Mouse (Mus musculus) adrenal gland, postnatal 36 days (tissue): Measurements from ENCODE around the gene Ppp1r37. TPM values are rescaled to one million over a fixed set of nuclear protein-coding genes. Genes with fewer than 3 reads are reported as not detected.
"Not testable (repeated sequence)": the region's sequence is repeated elsewhere in the genome, so short reads cannot be mapped to it uniquely, and the experiment has no call there.

Experiments
- DNase-seq, 2 experiments: peaks; one replicate each; pipeline ENCODE4 v3.0.0; 2021; ENCODE audit warnings: mixed read lengths in 1 of 2
- long read RNA-seq, 2 experiments: library from polyadenylated mRNA; stranded (forward); transcript quantifications; one replicate each; pipeline ENCODE4 v2.0.0; 2021; ENCODE audit warnings: borderline sequencing depth in 2 of 2
- total RNA-seq, 2 experiments: library from RNA; stranded (reverse); gene quantifications; 2 replicates each; pipeline ENCODE4 v1.2.3; 2021

Gene Ppp1r37
- total RNA-seq, result 10 to 100 TPM; 65.5 to 70.2 TPM
- long read RNA-seq, experiment 1, transcript Ppp1r37-201 (13 exons, 3,816 nt), result major isoform, 93 of 134 reads
- long read RNA-seq, experiment 1, partial matches to known transcripts, result 25 of 134 reads
- long read RNA-seq, experiment 1, other reads (novel, unspliced or antisense), result 12 of 134 reads
- long read RNA-seq, experiment 2, transcript Ppp1r37-201 (13 exons, 3,816 nt), result major isoform, 34 of 46 reads
- long read RNA-seq, experiment 2, partial matches to known transcripts, result 4 of 46 reads
- long read RNA-seq, experiment 2, other reads (novel, unspliced or antisense), result 8 of 46 reads

DNA sequence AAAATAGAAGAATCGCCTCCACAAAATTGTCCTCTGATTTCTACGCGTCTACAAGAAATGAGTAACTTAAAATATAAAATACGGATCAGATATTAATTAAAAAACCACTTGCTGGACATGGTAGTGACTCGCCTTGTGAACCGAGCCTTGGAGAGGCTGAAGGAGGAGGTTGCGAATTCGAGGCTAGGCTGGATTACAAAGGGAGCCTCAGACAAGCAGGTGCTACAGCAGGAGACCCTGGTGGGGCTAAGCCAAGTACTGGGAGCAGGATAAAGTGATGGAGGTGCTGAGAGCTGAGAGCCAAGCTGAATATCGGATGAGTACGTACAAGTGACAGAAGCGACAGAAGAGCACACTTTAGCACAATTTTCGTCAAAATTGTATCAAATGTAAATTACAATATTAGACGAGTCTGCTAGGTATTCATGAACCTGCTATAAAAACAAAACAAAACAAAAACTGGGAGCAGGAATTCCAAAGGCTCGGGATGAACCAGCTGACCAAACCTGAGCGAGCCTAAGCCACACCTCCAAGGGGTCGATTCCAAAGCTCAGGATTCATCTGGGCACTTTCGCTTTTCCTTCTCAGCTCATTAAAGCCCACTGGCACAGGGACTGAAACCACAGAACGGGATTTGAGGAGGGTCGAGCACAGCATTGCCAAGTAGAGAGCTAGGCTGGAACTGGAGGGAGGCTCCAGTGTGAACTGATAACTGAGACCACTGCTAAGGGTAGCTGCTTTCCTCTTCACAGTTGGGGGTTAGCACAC, at the start of gene Ppp1r37:
Ppp1r37 (minus strand) TSS at position 434 of the 768 bp plus-strand sequence.
- DNase-seq, result peak; percentile 34 to 59

DNA sequence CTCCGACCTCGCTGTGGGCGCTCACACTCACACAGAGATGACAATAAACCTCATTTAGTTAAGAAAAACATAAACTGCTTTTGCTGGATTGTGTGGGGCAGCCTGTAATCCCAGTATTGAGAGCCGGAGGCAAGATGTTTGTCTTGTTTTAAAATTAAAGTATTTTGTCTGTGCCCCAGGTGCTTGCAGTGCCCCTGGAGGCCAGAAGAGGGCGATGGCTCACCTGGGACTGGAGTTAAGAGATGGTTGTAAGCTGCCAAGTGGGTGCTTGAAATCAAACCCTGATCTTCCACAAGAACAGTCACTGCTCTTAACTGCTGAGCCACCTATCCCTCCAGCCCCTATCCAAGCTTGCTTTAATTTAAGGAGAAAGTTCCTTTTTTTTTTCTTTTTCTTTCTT, 48.1 kb upstream of the Ppp1r37 start:
- DNase-seq, result no peak

DNA sequence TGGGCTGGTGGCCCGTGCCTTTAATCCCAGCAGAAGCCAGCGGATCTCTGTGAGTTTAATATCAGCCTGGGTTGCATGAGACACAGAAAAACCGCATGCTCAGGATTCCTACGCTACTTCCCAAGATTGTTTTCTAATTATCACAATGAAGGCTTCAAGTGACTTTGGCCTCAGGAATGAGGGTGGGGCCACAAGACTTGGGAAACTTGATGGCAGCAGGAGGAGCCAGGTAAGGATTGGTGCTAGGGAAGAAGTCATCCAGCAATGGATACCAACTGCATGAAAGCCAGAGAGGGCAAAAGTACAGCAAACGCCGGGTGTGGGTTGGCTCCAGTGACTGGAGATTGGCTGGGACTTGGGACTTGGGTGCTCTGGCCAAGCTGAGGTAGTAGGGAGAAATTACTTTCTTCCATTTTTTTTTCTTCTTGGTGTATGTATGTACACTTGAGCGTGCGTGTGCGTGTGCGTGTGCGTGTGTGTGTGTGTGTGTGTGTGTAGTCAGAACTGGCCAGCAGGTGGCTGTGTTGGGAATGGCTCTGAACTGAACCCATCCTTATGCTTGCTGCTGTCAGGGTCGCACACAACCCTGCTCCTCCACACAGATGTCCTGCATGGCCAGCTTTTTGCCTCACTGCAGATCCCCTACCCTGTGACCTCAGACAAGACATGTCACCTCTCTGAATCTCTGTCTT, 46.9 kb upstream of the Ppp1r37 start:
- no peak for DNase-seq

DNA sequence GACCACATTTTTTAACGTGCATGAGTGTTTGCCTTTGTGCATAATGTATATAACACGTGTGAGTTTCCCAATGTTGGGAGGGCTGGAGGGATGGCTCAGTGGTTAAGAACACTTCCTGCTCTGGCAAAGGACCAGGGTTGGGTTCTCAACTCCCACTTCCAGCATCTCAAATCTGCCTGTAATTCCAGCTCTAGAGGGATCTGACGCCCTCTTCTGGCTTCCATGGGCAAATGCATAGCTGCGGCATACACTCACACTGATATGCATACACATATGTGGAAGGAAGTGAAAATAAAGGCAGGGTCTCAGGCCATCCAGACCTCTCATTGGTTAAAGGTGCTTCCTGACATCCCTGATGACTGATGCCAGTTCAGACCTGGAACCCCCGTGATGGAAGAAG, 44.4 kb upstream of the Ppp1r37 start:
- no peak for DNase-seq

DNA sequence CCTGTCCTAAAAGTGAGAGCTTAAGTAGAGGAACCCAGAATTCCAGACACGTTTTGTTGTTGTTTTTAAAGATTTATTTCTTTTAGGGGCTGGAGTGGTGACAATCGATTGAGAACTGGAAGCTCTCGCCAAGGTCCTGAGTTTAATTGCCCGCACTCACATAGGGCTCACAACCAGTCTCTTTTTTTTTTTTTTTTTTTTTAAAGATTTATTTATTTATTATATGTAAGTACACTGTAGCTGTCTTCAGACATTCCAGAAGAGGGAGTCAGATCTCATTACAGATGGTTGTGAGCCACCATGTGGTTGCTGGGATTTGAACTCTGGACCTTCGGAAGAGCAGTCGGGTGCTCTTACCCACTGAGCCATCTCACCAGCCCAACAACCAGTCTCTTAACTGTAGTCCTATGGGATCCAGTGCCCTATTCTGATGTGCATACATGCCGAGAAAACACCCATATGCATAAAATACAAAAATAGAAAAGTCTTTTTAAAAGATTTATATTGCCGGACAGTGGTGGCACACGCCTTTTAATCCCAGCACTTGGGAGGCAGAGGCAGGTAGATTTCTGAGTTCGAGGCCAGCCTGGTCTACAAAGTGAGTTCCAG, 41.8 kb upstream of the Ppp1r37 start:
- not testable (repeated sequence) for DNase-seq

DNA sequence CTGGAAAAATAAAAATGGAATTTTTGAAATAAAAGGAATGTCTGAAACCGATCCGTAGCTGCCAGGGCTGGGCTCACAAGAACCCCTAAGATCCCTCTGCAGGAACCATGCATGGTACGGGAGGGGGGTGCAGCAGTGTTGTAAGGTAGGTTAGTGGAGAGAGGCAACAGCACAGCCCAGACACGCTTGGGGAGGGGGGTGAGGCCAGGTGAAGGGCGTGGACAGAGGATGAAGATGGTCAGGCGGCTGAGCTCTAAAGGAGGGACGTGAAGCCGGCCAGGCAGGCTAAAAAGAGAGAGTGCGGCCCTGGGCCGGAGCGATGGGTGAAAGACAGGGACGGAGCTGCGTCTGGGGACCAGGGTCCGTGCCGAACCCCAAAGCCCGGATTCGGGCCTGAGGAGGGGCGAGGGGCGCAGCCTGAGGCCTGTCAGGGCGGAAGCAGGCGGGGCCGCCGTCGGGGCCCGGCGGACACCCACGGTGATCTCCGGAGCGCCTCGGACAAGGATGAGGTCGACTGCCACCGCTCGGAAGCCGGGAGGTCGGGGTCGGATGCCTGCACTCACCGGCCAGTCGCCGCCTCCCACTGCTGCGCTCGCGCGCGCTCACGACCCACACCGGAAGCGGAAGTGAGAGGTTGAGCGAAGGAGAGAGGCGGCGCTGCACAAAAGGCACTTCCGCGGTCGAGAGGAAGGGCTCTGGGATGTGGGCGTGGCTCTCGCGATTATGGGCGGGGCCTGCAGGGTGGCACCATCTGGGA, 41.2 kb upstream of the Ppp1r37 start, which contains the start of gene Clasrp:
Clasrp (minus strand) TSS at position 638 of the 757 bp plus-strand sequence.
- DNase-seq, result peak; percentile 98 to 99

DNA sequence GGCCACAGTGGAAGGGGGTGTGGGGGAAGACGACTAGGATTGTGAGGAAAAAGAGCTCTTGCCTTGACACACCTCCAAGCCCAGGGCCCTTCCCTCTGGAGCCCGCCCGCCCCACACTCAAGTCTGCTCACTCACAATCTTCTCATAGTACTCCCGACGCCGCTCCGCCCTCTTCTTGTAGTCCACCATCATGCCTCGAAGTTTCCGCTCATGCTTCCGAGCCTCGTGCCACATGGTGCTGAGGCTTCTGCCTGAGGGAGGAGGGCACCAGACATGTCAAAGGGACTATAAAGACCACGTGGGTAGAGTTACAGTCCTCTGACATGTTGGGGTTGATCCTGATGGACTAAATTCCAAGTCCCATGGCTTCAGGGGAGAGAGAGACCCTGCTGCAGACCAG, 40.2 kb upstream of the Ppp1r37 start:
- no peak for DNase-seq

DNA sequence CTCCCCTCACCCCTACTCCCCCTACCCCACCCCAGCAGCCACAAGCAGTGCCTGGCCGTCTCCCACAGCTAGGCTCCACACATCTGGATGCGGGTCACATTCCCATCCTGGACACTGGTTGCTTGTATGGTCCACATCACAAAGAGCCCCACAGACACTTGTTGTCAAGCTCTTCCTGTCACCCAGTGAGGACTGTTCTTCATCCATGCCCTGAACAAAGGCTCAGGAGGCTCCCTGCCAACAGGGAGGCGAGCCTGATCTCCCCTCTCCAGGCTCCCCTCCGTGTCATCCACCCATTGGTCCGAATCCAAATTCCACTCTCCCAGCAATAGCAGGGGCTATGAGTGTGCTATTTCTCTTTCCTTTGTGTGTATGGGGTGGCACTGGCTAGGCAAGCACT, 37.7 kb upstream of the Ppp1r37 start:
- no peak for DNase-seq

DNA sequence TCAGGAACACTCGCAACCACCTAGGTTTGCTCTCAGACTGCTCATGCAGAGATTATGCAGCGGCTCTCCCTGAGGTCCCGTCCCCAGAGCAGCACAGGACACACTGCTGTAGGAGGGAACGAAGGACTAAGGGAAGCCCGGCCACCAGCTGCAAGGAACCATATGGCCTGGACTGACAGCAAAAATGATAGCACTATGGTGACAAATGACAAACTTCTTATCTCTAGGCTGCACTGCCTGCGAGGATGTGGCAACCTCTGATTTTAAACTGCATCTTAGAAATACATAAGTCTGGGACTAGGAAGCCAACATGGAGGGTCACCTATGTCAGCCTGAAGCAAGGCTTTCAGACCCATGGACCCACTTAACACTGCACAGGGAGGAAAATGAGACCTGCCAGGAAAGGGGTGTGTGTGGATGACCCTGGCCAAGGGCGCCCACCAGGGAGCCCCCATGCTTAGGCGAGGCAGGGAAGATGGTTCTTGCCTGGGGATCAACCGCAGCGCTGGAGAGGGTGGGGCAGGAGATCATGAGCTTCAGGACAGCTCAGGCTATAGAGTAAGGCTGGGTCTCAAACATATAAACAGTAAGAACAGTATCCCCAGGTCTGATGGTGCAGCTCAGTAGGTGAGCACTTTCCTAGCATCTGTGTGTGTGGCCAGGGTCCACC, 30.3 kb upstream of the Ppp1r37 start:
- DNase-seq, result no peak

DNA sequence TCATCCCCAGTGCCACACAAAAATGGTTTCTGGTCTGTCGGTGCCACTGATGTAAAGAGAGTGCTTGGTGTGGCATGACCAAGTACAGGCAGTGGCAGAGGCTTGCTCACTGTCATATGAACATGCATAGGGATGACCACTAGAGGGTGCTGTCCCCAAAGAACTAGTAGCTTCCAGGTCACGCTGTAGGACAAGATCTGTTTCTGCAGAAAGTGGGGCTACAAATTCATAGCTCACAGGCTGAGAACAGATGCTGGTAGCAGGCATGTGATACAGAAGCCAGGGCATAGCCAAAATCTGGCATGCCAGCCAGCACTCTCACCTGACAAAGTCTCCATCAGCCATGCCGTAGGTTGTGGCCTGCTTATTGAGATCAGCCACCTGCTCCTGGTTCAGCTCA, 27.0 kb upstream of the Ppp1r37 start:
- peak; percentile 66 to 85 for DNase-seq

DNA sequence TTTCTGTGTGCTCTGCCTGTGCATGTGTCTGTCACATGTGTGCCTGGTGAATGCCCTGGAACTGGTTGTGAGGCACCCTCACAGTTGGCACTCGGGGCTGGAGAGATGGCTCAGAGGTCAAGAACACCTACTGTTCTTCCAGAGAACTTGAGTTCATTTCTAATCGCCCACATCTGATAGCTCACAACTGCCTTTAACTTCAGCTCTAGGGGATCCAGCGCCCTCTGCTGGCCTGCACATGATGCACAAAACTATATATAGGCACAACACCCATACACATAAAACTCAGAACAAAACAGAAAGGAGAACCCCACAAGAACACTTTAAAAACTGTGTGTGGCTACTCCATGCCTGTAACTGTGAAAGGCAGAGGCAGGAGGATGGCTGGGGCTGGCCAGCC, 26.3 kb upstream of the Ppp1r37 start:
- DNase-seq, result peak; percentile 53 to 67

DNA sequence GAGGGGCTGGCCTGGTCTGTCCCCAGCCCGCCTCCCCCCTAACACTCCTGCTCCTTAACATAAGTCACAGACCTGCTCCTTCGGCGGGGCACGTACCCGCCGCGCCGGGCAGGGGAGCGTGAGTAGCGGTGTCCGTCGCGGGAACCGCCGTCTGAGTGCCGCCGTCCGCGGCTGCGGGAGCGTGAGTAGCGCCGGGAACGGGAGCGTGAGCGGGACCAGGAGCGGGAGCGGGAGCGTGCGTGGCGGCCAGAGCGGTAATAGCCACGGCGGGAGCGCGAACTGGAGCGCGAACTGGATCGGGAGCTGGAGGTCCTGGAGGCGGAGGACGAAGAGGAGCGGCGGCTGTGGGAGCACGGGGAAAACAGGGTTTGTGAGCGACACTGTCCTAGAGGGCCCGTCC, 23.4 kb upstream of the Ppp1r37 start:
- DNase-seq, result no peak

DNA sequence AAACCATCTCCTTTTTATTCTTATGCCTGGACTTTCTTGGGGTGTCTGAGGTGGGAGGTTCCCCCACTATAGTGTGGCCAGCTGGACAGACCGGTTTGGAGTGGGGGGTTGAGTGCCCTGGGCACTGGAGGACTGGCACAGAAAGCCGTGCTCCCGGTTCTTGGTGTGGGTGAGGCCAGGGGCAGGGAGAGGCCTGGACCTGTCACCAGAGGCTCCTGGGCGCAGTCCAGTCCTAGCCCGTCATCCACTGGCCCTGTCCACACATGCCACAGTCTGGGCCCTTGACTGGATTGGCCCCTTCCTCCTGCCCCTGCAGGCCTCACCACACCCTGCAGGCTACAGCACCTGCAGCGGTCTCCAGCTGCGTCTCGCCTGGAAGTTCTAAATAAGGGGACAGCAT, 17.8 kb upstream of the Ppp1r37 start:
- DNase-seq, result no peak

DNA sequence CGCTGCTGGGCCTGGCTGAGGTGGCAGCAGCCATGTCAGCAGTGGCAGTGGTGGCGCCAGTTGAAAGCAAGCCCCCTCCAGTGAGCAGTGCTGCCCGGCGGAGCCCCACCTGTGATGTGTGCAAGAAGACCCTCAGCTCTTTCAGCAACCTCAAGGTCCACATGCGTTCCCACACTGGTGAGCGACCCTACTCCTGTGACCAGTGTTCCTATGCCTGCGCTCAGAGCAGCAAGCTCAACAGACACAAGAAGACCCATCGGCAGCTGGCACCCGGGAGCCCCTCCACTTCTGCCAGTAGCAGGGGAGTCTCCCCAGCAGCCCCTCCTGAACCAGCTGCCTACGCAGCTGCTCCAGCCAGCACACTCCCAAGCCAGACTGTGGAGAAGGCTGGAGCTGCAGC, 16.9 kb upstream of the Ppp1r37 start:
- no peak for DNase-seq

DNA sequence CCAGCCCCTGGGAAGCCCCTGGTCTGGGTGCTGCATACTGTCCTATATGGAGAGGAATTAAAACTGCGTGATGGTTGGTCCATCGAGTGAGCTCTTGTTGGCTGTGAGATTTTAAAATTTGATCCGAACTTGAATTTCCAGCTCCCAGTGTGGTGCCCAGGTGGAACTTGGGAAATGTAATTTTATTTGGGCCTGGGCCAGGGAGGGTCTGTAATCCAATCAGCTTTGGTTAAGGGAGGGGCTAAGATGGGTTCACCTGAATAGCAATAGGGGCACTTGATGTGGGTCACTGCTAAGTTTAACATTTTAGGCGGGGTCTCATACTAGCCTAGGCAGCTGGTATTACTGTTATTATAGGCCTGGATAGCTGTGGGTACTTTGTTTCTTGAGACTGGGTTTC, 15.6 kb upstream of the Ppp1r37 start:
- DNase-seq, result no peak

DNA sequence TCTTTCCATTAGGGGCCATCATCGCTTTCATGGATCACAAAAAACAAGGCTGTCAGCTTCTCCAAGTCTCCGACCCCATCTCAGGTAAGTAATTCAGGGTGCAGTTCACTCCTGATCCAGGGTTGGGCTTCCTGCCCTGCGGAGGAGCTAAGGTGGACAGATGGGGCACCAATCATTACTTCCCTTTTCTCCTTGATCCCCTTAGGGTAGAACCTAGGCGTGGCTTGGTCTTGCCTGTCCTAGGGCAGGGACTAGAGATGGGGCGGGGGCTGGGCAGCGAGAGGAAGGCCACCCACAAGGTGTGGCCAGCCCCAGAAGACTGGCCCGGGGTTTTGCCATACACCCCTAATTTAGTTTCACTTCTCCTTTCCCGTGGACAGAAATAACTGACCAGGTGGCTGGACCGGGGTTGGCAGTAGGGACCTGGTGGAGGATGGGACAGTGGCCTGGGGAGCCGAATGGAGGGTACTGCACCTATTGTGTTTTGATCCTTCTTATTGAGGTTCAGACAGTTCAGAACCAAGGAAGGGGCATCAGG, 15.1 kb upstream of the Ppp1r37 start:
- DNase-seq, result no peak

DNA sequence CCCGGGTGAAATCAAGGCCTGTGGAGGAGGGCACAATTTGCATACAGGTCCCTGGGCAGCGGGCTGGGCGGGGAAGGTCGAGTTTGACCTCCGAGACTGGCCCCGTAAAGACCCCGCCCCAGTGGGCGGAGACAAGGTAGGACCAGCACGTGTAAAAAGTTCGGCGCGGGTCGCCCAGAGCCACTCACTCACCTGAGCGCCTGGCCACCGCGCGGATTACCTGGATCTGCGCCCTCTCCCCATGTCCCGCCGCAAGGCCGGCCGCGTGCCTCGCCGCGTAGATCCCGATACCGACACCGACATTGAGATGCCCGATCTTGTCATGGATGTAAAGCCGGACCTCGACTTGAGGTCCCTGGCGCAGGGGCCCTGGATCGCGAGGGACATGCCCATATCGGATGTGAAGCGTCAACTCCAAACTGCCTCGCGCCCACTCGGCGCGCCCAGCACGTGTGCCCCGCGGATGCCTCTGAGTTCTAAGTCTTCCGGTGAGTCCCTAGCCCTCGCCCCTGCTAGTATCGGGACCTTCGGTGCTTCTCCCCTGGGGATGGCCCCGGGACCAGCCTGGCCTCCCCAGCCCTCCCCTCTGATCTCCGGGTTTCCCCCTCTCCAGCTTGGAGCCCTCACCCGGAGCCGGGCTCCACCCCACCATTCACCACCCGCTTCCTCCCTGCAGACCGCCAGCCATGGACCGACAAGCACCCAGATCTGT, 14.4 kb upstream of the Ppp1r37 start, which contains the start of the genes Zfp296 and Gemin7:
Zfp296 (plus strand) TSS at position 147 of the 712 bp plus-strand sequence.
Gemin7 (minus strand) TSS at position 455 of the 712 bp plus-strand sequence.
- DNase-seq, result peak; percentile 41 to 60

DNA sequence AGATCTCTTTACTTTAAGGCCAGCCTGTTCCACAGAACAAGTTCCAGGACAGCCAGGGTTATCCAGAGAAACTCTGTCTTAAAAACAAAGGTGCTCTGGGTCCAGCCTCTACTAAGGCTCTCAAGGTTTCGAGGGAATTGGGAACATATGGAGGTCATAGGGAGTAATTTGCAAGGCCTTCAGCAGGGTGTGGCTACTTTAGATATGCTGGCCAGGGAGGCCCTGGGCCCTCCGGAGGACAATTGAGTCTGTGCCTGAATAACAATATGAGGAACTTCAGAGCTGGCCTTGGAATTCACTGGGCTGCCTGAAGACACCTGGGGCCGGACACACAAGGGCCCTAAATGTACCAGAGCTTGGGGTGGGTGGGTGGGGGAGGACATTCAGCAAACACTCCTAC, 12.7 kb upstream of the Ppp1r37 start:
- DNase-seq, result no peak

DNA sequence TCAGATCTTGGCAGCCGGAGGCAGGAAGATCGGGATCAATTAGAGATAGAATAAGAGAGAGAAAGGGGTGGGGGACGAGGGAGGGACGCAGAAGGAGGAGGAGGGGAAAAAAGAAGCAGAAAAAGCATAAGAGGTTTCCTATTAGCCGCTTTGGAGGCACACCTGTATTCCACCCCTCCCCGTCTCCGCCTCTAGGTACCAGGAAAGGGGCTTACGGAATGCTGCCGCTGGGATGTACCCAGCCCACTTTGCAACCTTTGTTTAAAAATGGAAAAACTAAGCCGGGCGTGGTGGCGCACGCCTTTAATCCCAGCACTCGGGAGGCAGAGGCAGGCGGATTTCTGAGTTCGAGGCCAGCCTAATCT, 10.9 kb upstream of the Ppp1r37 start:
- no peak for DNase-seq
